Mouse (Mus musculus) limb, embryonic 14.5 days (tissue): ENCODE data around the gene Ikzf1. TPM values are rescaled to one million over a fixed set of nuclear protein-coding genes. Genes with fewer than 3 reads are reported as not detected.

Source experiments
- ATAC-seq: fragments of 200-750 bp; cut with Nextera tagmentation; 2 replicates; pipeline ENCODE4 v1.8.0; 2017; ENCODE audit warnings: low read depth, moderate number of reproducible peaks, moderate TSS enrichment; ENCODE audit not compliant: low FRiP score
- DNase-seq: peaks from one replicate; pipeline ENCODE4 v3.0.0-alpha.2; 2015; ENCODE audit warnings: low spot score
- H3K27ac ChIP-seq: fragments of 300-500 bp; sonication (generic); replicated peaks from 2 replicates; pipeline ENCODE4 v1.5.1; 2014; ENCODE audit warnings: low read depth, mild to moderate bottlenecking, low read length, moderate library complexity, mixed read lengths
- H3K27me3 ChIP-seq: fragments of 300-500 bp; sonication (generic); 2 replicates; pipeline ENCODE4 v1.6.1; 2014; ENCODE audit warnings: low read length, mixed read lengths; ENCODE audit not compliant: control insufficient read depth, insufficient read depth
- H3K36me3 ChIP-seq: fragments of 300-500 bp; sonication (generic); 2 replicates; pipeline ENCODE4 v1.6.1; 2014; ENCODE audit warnings: mild to moderate bottlenecking, low read length, moderate library complexity, mixed read lengths; ENCODE audit not compliant: control insufficient read depth, insufficient read depth
- H3K4me1 ChIP-seq: fragments of 300-500 bp; sonication (generic); 2 replicates; pipeline ENCODE4 v1.6.1; 2014; ENCODE audit warnings: antibody characterized with exemption, low read length, mixed read lengths; ENCODE audit not compliant: control insufficient read depth, insufficient read depth
- H3K4me2 ChIP-seq: fragments of 300-500 bp; sonication (generic); replicated peaks from 2 replicates; pipeline ENCODE4 v1.6.1; 2014; ENCODE audit warnings: low read depth, mild to moderate bottlenecking, low read length, moderate library complexity; ENCODE audit not compliant: severe bottlenecking
- H3K4me3 ChIP-seq: fragments of 300-500 bp; sonication (generic); replicated peaks from 2 replicates; pipeline ENCODE4 v1.5.1; 2014; ENCODE audit warnings: low read length
- H3K9ac ChIP-seq: fragments of 300-500 bp; sonication (generic); 2 replicates; pipeline ENCODE4 v1.6.1; 2014; ENCODE audit warnings: mild to moderate bottlenecking, low read depth, low read length, moderate library complexity; ENCODE audit not compliant: severe bottlenecking
- H3K9me3 ChIP-seq: fragments of 300-500 bp; sonication (generic); 2 replicates; pipeline ENCODE4 v1.6.1; 2016; ENCODE audit warnings: low read length; ENCODE audit not compliant: control insufficient read depth
- POLR2A ChIP-seq: fragments of 200-500 bp; IDR thresholded peaks from 2 replicates; pipeline ENCODE4 v1.8.0; 2012; ENCODE audit warnings: inconsistent platforms, mild to moderate bottlenecking, moderate library complexity, borderline replicate concordance; ENCODE audit not compliant: insufficient read depth, insufficient read length; ENCODE audit errors: extremely low read depth
- WGBS: fragments of 180-500 bp; shearing (Covaris S2); extraction: QIAGEN DNeasy Blood & Tissue Kit; methylation state at CpG from one replicate; pipeline ENCODE4 v1.1.7; 2014; 5-methylcytosine and 5-hydroxymethylcytosine counted together
- polyA plus RNA-seq, 2 experiments: library from polyadenylated mRNA; depleted of rRNA in 1 of 2; stranded (reverse) in 1 of 2; unstranded in 1 of 2; fragments of >200 nt; fragmentation: Nextera tagmentation in 1 of 2; extraction: Ambion mirVana in 1 of 2; gene quantifications; 2 replicates each; pipeline versions ENCODE4 v1.2.1 to v1.2.3; 2012 to 2014

Ikzf1 gene
- polyA plus RNA-seq, 2 experiments = 3.5 to 5.0 TPM

- Histone ChIP-seq H3K9ac (no peak overlapping the region), H3K9me3 (no peaks in the 10 kb centered on the region), H3K27me3 (peaks cover 28% of the 10 kb centered on the region), H3K4me1 (0 out of 2 replicates have a peak, but pooled peaks cover 3% of the 10 kb centered on the region), H3K27ac (no peak overlapping the region), H3K36me3 (no peaks in the 10 kb centered on the region), H3K4me2 (no peak overlapping the region), H3K4me3 (no peak overlapping the region)
- WGBS = 94% methylated on average over 8 of the region's 8 CpGs
- TF ChIP-seq POLR2A = no peak
- DNase-seq (no peak), ATAC-seq (no peak)
Observed at GRCm38 (mm10) chr11:11690845-11691196, 6.0 kb downstream of the Ikzf1 start.

- WGBS = 85% methylated on average over 14 of the region's 14 CpGs
- DNase-seq (no peak), ATAC-seq (no peak)
- H3K27ac ChIP-seq = no peak overlapping the region
- H3K4me2 ChIP-seq = no peak overlapping the region
- H3K4me1 ChIP-seq = no peaks in the 10 kb centered on the region
- no peaks in the 10 kb centered on the region for H3K36me3 ChIP-seq
- no peak overlapping the region for H3K9ac ChIP-seq
- H3K27me3 ChIP-seq = peaks cover 22% of the 10 kb centered on the region
- no peak for TF ChIP-seq POLR2A
- no peak overlapping the region for H3K4me3 ChIP-seq
- no peaks in the 10 kb centered on the region for H3K9me3 ChIP-seq
Observed at GRCm38 (mm10) chr11:11691324-11692058, 6.7 kb downstream of the Ikzf1 start.

- 89% methylated on average over 10 of the region's 10 CpGs for WGBS
- ATAC-seq (no peak), DNase-seq (no peak)
- H3K27me3 ChIP-seq = peaks cover 12% of the 10 kb centered on the region
- H3K9ac ChIP-seq = no peak overlapping the region
- H3K36me3 ChIP-seq = no peaks in the 10 kb centered on the region
- TF ChIP-seq POLR2A = no peak
- no peaks in the 10 kb centered on the region for H3K9me3 ChIP-seq
- no peak overlapping the region for H3K4me2 ChIP-seq
- H3K4me1 ChIP-seq = no peaks in the 10 kb centered on the region
- H3K27ac ChIP-seq = no peak overlapping the region
- no peak overlapping the region for H3K4me3 ChIP-seq
Observed at GRCm38 (mm10) chr11:11692558-11693166, 7.9 kb downstream of the Ikzf1 start.

- Histone ChIP-seq H3K4me1 (no peaks in the 10 kb centered on the region), H3K4me2 (no peak overlapping the region), H3K27ac (no peak overlapping the region), H3K9me3 (no peaks in the 10 kb centered on the region), H3K4me3 (no peak overlapping the region), H3K9ac (no peak overlapping the region), H3K27me3 (0 out of 2 replicates have a peak, but pooled peaks cover 4% of the 10 kb centered on the region), H3K36me3 (no peaks in the 10 kb centered on the region)
- DNase-seq (no peak), ATAC-seq (no peak)
- WGBS = 88% methylated on average over 3 of the region's 3 CpGs
- TF ChIP-seq POLR2A = no peak
Observed at GRCm38 (mm10) chr11:11693446-11693845, 8.6 kb downstream of the Ikzf1 start.

- TF ChIP-seq POLR2A = no peak
- ATAC-seq = no peak
Observed at GRCm38 (mm10) chr11:11694072-11694471, 9.3 kb downstream of the Ikzf1 start.

More at GRCm38 (mm10) chr11:11694072-11694471, 9.3 kb downstream of the Ikzf1 start:
- DNase-seq = no peak
- Histone ChIP-seq H3K9ac (no peak overlapping the region), H3K4me3 (no peak overlapping the region), H3K36me3 (no peaks in the 10 kb centered on the region), H3K27me3 (no peaks in the 10 kb centered on the region), H3K4me2 (no peak overlapping the region), H3K4me1 (no peaks in the 10 kb centered on the region), H3K27ac (no peak overlapping the region), H3K9me3 (no peaks in the 10 kb centered on the region)
- WGBS = 64% methylated on average over 2 of the region's 2 CpGs
